Mouse (Mus musculus): Measurements from ENCODE around the gene E2f1. TPM values are rescaled to one million over a fixed set of nuclear protein-coding genes. Genes with fewer than 3 reads are reported as not detected.

The E2f1 gene
- 16.4 and 16.7 TPM in 2 replicates for polyA plus RNA-seq (2012; ENCODE audit: low replicate concordance)

DNA sequence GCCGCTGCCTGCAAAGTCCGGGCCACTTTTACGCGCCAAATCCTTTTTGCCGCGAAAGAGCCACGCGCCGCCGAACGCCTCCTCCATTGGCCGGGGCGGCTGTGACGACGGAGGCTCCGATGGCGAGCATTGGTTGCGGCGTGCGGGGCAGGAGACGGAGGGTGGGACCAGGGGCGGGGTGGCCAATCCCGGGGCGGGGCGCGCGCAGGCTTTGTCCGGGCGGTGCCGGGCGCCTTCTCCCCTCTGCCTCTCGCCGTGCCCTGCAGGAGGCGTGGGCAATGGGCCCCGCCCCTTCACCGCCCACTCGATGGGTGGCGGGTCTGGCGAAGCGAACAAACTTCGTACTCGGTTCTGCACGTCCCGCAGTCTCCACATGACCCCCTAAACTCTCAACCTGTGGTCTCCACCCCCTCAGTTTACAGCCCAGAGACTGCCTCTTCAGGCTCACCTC, at the start of gene E2f1:
E2f1 (minus strand) TSS at position 57 of the 451 bp plus-strand sequence.

GRCm38 (mm10) chr2:154613118-154614115, 43.7 kb upstream of the E2f1 start, which contains the start of the genes Zfp341 and 4930519P11Rik:
Gene Zfp341 (plus strand): TSS chr2:154613297.
Gene 4930519P11Rik (minus strand): TSS chr2:154613437.

GRCm38 (mm10) chr2:154603638-154604153, 34.0 kb upstream of the E2f1 start, which contains the start of gene Pxmp4:
Gene Pxmp4 (minus strand): TSS chr2:154603708.

GRCm38 (mm10) chr2:154558264-154559039, 11.2 kb downstream of the E2f1 start, which contains the start of gene Necab3:
Gene Necab3 (minus strand): TSS chr2:154558890.

GRCm38 (mm10) chr2:154551476-154551875, 18.2 kb downstream of the E2f1 start, which contains the start of gene Actl10:
Gene Actl10 (plus strand): TSS chr2:154551776.

DNA sequence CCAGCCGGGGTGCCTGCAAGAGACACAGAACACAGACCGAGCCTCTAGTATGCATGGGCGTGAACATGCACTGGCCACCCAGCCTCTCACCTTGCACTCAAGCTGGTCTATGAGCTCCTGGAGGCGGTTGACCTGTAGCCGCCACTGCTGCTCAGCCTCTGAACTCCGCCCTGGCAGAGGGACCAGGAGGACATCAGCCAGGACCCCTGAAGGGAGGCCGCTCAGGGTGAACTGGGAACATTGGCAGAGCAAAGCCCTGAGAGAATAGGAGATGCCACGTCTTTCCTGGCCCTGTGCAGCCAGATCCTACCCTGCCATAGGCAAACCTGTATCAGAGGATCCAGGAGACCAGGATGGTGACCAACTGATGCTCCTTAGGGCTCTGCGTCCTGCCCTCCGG, 23.0 kb downstream of the E2f1 start, which contains the start of gene 1700003F12Rik:
1700003F12Rik (plus strand) TSS at position 375 of the 400 bp plus-strand sequence.

Other genes with a start within 250 kb of the E2f1 start
- gene Cdk5rap1, start 196.9 kb downstream of the E2f1 start, polyA plus RNA-seq (2012; ENCODE audit: low replicate concordance) = 0.52 and 1.1 TPM in 2 replicates
- gene Snta1, start 161.8 kb downstream of the E2f1 start, polyA plus RNA-seq (2012; ENCODE audit: low replicate concordance) = 7.3 and 8.9 TPM in 2 replicates
- gene Cbfa2t2, start 133.4 kb downstream of the E2f1 start, polyA plus RNA-seq (2012; ENCODE audit: low replicate concordance) = 7.4 and 9.6 TPM in 2 replicates
- gene 1700003F12Rik, start 22.8 kb downstream of the E2f1 start, polyA plus RNA-seq (2012; ENCODE audit: low replicate concordance) = 0.98 and 1.8 TPM in 2 replicates
- 0.09 TPM in 1 of 2 replicates, not detected in the other for gene Actl10, start 18.1 kb downstream of the E2f1 start, polyA plus RNA-seq (2012; ENCODE audit: low replicate concordance)
- 0.57 and 0.90 TPM in 2 replicates for gene Necab3, start 11.0 kb downstream of the E2f1 start, polyA plus RNA-seq (2012; ENCODE audit: low replicate concordance)
- 4.0 and 9.0 TPM in 2 replicates for gene Pxmp4, start 33.8 kb upstream of the E2f1 start, polyA plus RNA-seq (2012; ENCODE audit: low replicate concordance)
- 6.6 and 8.0 TPM in 2 replicates for gene Zfp341, start 43.4 kb upstream of the E2f1 start, polyA plus RNA-seq (2012; ENCODE audit: low replicate concordance)
- gene 4930519P11Rik, start 43.5 kb upstream of the E2f1 start, polyA plus RNA-seq (2012; ENCODE audit: low replicate concordance) = 1.8 and 6.2 TPM in 2 replicates
- gene Chmp4b, start 81.8 kb upstream of the E2f1 start, polyA plus RNA-seq (2012; ENCODE audit: low replicate concordance) = 58.8 and 130 TPM in 2 replicates
- gene Gm14214, start 200.1 kb upstream of the E2f1 start, polyA plus RNA-seq (2012; ENCODE audit: low replicate concordance) = not detected in 2 replicates
- gene Raly, start 221.2 kb upstream of the E2f1 start, polyA plus RNA-seq (2012; ENCODE audit: low replicate concordance) = 296 and 582 TPM in 2 replicates
- gene a, start 221.5 kb upstream of the E2f1 start, polyA plus RNA-seq (2012; ENCODE audit: low replicate concordance) = 1.8 and 1.9 TPM in 2 replicates

Data from hematopoietic multipotent progenitor cell, adult 10-12 weeks (in vitro differentiated cells).